Mouse (Mus musculus) heart, postnatal 0 days (tissue): ENCODE measurements around the gene Xxylt1.

ENCODE experiments used
- CTCF ChIP-seq: IDR thresholded peaks from 2 replicates; pipeline ENCODE4 v1.5.1; 2016; ENCODE audit warnings: antibody characterized with exemption, control low read depth, low read depth
- EP300 ChIP-seq: IDR thresholded peaks from 2 replicates; pipeline ENCODE4 v1.6.1; 2016; ENCODE audit warnings: antibody characterized with exemption, low read depth

- TF ChIP-seq CTCF: no peak
- no peak for TF ChIP-seq EP300
These were observed 116.3 kb downstream of the Xxylt1 start for GRCm38 (mm10) chr16:30964891-30965290.
